Mouse (Mus musculus): ENCODE data around the gene Fbxl16. TPM values are rescaled to one million over a fixed set of nuclear protein-coding genes. Genes with fewer than 3 reads are reported as not detected.

Fbxl16 gene
- polyA plus RNA-seq, 1 experiment from 2014 or later = 2.2 TPM

GRCm38 (mm10) chr17:25818851-25819780 is 10.2 kb downstream of the Fbxl16 start:
- Histone ChIP-seq H3K9me3 (replicated peaks) (no peaks in the 10 kb centered on the region), H3K4me2 (peak overlapping the region; percentile 46), H3K27me3 (peaks cover 73% of the 10 kb centered on the region), H3K27ac (no peak overlapping the region), H3K4me1 (peaks cover 12% of the 10 kb centered on the region), H3K4me3 (replicated peaks) (peak overlapping the region; percentile 21), H3K9ac (no peak overlapping the region), H3K36me3 (no peaks in the 10 kb centered on the region)
- 6% methylated on average over 45 of the region's 46 CpGs for WGBS
- 0 out of 2 replicates have a peak, but pooled peaks have one; percentile 22 for ATAC-seq (replicated peaks; ENCODE audit: low FRiP score)

DNA sequence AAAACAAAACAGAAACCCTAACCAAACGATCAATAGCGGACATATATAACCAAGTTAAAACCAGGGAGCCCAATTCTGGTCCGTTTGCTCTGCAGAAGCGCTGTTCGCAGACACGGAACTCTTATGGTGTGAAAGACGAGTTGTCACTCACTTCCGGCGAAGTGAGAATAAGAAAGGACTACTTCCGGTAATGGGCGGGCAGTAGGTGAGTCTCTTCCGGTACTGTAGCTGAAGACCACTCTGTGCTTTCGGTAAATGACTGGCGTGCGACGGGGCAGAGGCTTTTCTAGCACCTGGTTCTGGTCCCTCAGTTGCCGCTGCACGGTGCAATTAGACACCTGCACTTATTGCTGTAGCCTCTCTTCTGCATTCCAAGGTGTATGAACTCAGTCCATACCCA is 14.6 kb downstream of the Fbxl16 start, which contains the start of gene Wdr24:
Gene Wdr24 (plus strand): TSS at position 176 of the 400 bp plus-strand sequence.
- peak; percentile 53 for ATAC-seq (replicated peaks; ENCODE audit: low FRiP score)
- peak within 1 kb of the TSS; percentile 75 for H3K27ac ChIP-seq
- peak within 1 kb of the TSS; percentile 95 for H3K4me2 ChIP-seq

GRCm38 (mm10) chr17:25824362-25825142 is 15.7 kb downstream of the Fbxl16 start:
- 70% methylated on average over 17 of the region's 17 CpGs for WGBS
- peaks cover 28% of the 10 kb centered on the region for H3K36me3 ChIP-seq
- H3K4me1 ChIP-seq = peaks cover 44% of the 10 kb centered on the region
- peak overlapping the region; percentile 83 for H3K9ac ChIP-seq
- no peak for ATAC-seq (replicated peaks; ENCODE audit: low FRiP score)
- peaks cover 31% of the 10 kb centered on the region for H3K27me3 ChIP-seq
- no peaks in the 10 kb centered on the region for H3K9me3 ChIP-seq (replicated peaks)
- peak overlapping the region; percentile 95 for H3K4me2 ChIP-seq
- no peak overlapping the region for H3K27ac ChIP-seq
- peak overlapping the region; percentile 76 for H3K4me3 ChIP-seq (replicated peaks)

More for the DNA sequence above, 14.6 kb downstream of the Fbxl16 start, which contains the start of gene Wdr24:
- Histone ChIP-seq H3K4me1 (peaks cover 44% of the 10 kb centered on the region), H3K27me3 (peaks cover 42% of the 10 kb centered on the region), H3K4me3 (replicated peaks) (peak within 1 kb of the TSS; percentile 76), H3K9ac (peak within 1 kb of the TSS; percentile 83), H3K9me3 (replicated peaks) (no peaks in the 10 kb centered on the region), H3K36me3 (peaks cover 28% of the 10 kb centered on the region)
- WGBS = 1% methylated on average over 18 of the region's 18 CpGs

DNA sequence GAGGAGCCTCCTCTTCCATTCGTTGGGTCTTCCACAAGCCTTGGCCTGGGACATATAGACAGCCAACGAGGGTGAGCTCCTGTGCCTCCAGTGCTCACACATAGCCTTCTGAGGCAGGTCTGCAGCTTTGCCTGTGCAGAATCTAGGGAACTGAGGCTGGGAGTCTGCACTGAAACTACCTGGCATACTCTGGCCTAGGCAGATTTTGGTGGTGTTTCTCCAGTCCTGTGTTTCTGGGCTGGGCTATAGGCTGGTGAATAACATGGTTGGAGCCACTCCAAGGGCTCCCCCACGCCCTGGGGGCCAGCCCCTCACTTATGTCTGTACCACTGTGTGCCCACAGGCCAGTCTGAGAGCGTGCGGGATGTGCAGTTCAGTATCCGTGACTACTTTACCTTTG is 16.4 kb downstream of the Fbxl16 start:
- Histone ChIP-seq H3K4me3 (replicated peaks) (no peak overlapping the region), H3K9ac (no peak overlapping the region), H3K9me3 (replicated peaks) (no peaks in the 10 kb centered on the region), H3K4me2 (peak overlapping the region; percentile 95), H3K27me3 (peaks cover 24% of the 10 kb centered on the region), H3K4me1 (peaks cover 50% of the 10 kb centered on the region), H3K36me3 (peaks cover 34% of the 10 kb centered on the region), H3K27ac (no peak overlapping the region)
- ATAC-seq (replicated peaks; ENCODE audit: low FRiP score) = no peak
- WGBS = 92% methylated on average over 6 of the region's 6 CpGs

GRCm38 (mm10) chr17:25825984-25826570 is 17.2 kb downstream of the Fbxl16 start:
- Histone ChIP-seq H3K27ac (no peak overlapping the region), H3K27me3 (peaks cover 16% of the 10 kb centered on the region), H3K9ac (no peak overlapping the region), H3K9me3 (replicated peaks) (no peaks in the 10 kb centered on the region), H3K4me3 (replicated peaks) (no peak overlapping the region), H3K4me2 (no peak overlapping the region), H3K36me3 (peaks cover 41% of the 10 kb centered on the region), H3K4me1 (peaks cover 57% of the 10 kb centered on the region)
- no peak for ATAC-seq (replicated peaks; ENCODE audit: low FRiP score)
- WGBS = 93% methylated on average over 27 of the region's 27 CpGs

DNA sequence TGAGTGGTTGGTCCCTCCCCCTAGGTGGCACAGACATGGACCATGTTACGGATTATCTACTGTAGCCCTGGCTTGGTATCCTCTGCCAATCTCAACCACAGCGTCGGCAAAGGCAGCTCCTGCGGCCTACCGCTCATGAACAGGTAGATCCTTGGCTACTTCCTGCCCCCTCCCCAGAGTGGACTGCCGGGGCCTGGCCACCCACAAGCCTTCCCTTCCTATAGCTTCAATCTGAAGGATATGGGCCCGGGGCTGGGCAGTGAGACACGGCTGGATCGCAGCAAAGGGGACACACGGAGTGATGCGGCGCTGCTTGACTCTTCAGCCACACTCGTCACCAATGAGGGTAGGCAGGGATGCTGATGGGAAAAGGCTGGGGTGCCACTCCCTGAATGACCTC is 18.1 kb downstream of the Fbxl16 start:
- 92% methylated on average over 13 of the region's 13 CpGs for WGBS
- H3K4me2 ChIP-seq = no peak overlapping the region
- no peaks in the 10 kb centered on the region for H3K9me3 ChIP-seq (replicated peaks)
- peaks cover 7% of the 10 kb centered on the region for H3K27me3 ChIP-seq
- no peak for ATAC-seq (replicated peaks; ENCODE audit: low FRiP score)
- no peak overlapping the region for H3K4me3 ChIP-seq (replicated peaks)
- H3K9ac ChIP-seq = no peak overlapping the region
- H3K36me3 ChIP-seq = peaks cover 50% of the 10 kb centered on the region
- H3K4me1 ChIP-seq = peaks cover 67% of the 10 kb centered on the region
- H3K27ac ChIP-seq = no peak overlapping the region

DNA sequence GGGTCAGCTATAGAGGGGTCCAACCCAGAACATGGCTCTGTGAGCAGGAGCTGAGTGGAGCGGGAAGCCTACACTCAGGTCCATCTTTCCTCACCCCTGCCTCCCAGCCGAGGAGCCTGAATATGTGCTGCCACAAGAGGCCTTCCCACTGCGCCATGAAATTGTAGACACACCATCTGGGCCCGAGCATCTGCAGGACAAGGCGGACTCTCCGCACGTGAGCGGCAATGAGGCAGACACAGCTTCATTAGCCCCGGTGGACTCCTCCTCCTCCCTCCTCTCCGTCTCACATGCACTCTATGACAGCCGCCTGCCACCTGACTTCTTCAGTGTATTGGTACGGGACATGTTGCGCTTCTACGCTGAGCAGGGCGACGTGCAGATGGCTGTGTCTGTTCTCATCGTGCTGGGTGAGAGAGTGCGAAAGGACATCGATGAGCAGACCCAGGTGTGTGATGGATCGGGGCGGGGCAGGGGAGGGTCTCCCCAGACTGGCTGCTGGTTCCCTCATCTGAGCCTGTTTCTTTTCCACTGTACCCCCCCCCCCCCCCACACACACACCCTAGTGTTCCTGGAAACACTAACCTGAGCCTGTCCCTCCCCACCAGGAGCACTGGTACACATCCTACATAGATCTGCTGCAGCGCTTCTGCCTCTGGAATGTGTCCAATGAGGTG is 18.8 kb downstream of the Fbxl16 start:
- peaks cover 69% of the 10 kb centered on the region for H3K4me1 ChIP-seq
- peak overlapping the region; percentile 95; the same call in 1 of the 2 replicates for H3K27ac ChIP-seq
- H3K4me2 ChIP-seq = peak overlapping the region; percentile 95
- ATAC-seq (replicated peaks; ENCODE audit: low FRiP score) = no peak
- peaks cover 50% of the 10 kb centered on the region for H3K36me3 ChIP-seq
- no peak overlapping the region for H3K9ac ChIP-seq
- H3K27me3 ChIP-seq = 0 out of 2 replicates have a peak, but pooled peaks cover under 1% of the 10 kb centered on the region
- WGBS = 90% methylated on average over 22 of the region's 22 CpGs
- H3K4me3 ChIP-seq (replicated peaks) = no peak overlapping the region
- H3K9me3 ChIP-seq (replicated peaks) = no peaks in the 10 kb centered on the region

- Histone ChIP-seq H3K4me1 (peaks cover 69% of the 10 kb centered on the region), H3K9me3 (replicated peaks) (no peaks in the 10 kb centered on the region), H3K27me3 (no peaks in the 10 kb centered on the region), H3K4me2 (peak overlapping the region; percentile 95), H3K9ac (peak overlapping the region; percentile 66), H3K36me3 (peaks cover 50% of the 10 kb centered on the region), H3K4me3 (replicated peaks) (peak overlapping the region; percentile 57), H3K27ac (peak overlapping the region; percentile 95)
- WGBS = 85% methylated on average over 8 of the region's 8 CpGs
- ATAC-seq (replicated peaks; ENCODE audit: low FRiP score) = no peak
These were observed 19.3 kb downstream of the Fbxl16 start for GRCm38 (mm10) chr17:25828223-25828594.

- Histone ChIP-seq H3K27me3 (no peaks in the 10 kb centered on the region), H3K4me2 (peak within 1 kb of the TSS; percentile 95), H3K9ac (peak within 1 kb of the TSS; percentile 66), H3K27ac (peak within 1 kb of the TSS; percentile 95), H3K4me1 (peaks cover 71% of the 10 kb centered on the region), H3K36me3 (peaks cover 50% of the 10 kb centered on the region), H3K4me3 (replicated peaks) (peak within 1 kb of the TSS; percentile 57), H3K9me3 (replicated peaks) (no peaks in the 10 kb centered on the region)
- under 1% methylated on average over 32 of the region's 32 CpGs for WGBS
- ATAC-seq (replicated peaks; ENCODE audit: low FRiP score) = no peak; the same call in 1 of the 2 replicates
These were observed 20.1 kb downstream of the Fbxl16 start, which contains the start of gene Jmjd8 for GRCm38 (mm10) chr17:25828712-25829557. Gene Jmjd8, plus strand, starts transcription at chr17:25828867.

- Histone ChIP-seq H3K9ac (peak overlapping the region; percentile 66), H3K36me3 (peaks cover 50% of the 10 kb centered on the region), H3K27ac (peak overlapping the region; percentile 95), H3K4me2 (peak overlapping the region; percentile 95), H3K4me3 (replicated peaks) (peak overlapping the region; percentile 57), H3K4me1 (peaks cover 71% of the 10 kb centered on the region), H3K27me3 (no peaks in the 10 kb centered on the region), H3K9me3 (replicated peaks) (no peaks in the 10 kb centered on the region)
- WGBS = 39% methylated on average over 8 of the region's 8 CpGs
- no peak for ATAC-seq (replicated peaks; ENCODE audit: low FRiP score)
These were observed 20.7 kb downstream of the Fbxl16 start for GRCm38 (mm10) chr17:25829558-25830017.

Measured in kidney, embryonic 15.5 days (tissue).